ENCODE assay signal across 31 mouse cellular contexts in the genomic region with DNA sequence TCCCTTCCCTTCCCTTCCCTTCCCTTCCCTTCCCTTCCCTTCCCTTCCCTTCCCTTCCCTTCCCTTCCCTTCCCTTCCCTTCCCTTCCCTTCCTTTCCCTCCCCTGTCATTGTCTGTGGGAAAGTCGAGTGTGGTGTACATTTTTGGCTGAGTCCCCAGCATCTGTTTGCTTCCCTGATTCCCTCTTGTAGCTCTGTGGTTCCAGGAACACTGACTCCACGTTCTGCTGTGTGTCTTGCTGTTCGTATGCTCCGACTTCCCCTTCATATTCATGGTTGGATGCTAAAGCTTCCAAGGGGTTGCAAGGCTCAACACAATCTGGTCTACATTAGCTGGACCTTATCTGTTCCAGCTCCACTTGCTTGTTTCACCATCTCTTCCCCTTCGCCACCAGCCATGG.
DNase-seq lines count a peak whose midpoint lies in the region; ATAC-seq lines count a peak whose summit lies in the region.
"Had no signal": no experiment of that assay in that cellular context is flagged by ENCODE, and none has a peak within 500 bp of the region (broad histone marks: within the 10 kb centered on the region; RNA-seq: fewer than 3 reads in every experiment).

No protein-coding gene starts in this region.

- H3K27me3 ChIP-seq in embryonic facial prominence, embryonic 13.5 days = no peaks in the 10 kb centered on the region
- no peaks in the 10 kb centered on the region for H3K27me3 ChIP-seq in embryonic facial prominence, embryonic 10.5 days (replicated peaks; ENCODE audit: low read depth, poor library complexity, severe bottlenecking)
- H3K27me3 ChIP-seq in limb, embryonic 13.5 days = no peaks in the 10 kb centered on the region
- H3K27me3 ChIP-seq in limb, embryonic 10.5 days (ENCODE audit: low read depth, poor library complexity, severe bottlenecking) = no peaks in the 10 kb centered on the region
- H3K27me3 ChIP-seq in limb, embryonic 15.5 days = no peaks in the 10 kb centered on the region
- H3K27me3 ChIP-seq: kidney, embryonic 15.5 days; liver, embryonic 12.5 days; neural tube, embryonic 12.5 days; Patski had no signal

- ATAC-seq in embryonic facial prominence, embryonic 13.5 days (ENCODE audit: insufficient number of reproducible peaks, insufficient read depth, low FRiP score, low TSS enrichment, low read depth) = no peak
- peak; percentile 36; the same call in 1 of the 2 replicates for ATAC-seq in limb, embryonic 13.5 days (ENCODE audit: low FRiP score, low read depth)
- ATAC-seq in limb, embryonic 15.5 days (ENCODE audit: insufficient number of reproducible peaks, low FRiP score, low TSS enrichment, low read depth) = no peak
- ATAC-seq: forebrain, embryonic 16.5 days; hindbrain, embryonic 16.5 days; liver, embryonic 12.5 days; liver, postnatal 0 days; lung, postnatal 0 days; Patski had no signal

- 50% methylated on average over 4 of the region's 5 CpGs for WGBS in embryonic facial prominence, embryonic 13.5 days
- WGBS in embryonic facial prominence, embryonic 10.5 days = 85% methylated on average over 5 of the region's 5 CpGs
- WGBS in limb, embryonic 13.5 days = 66% methylated on average over 4 of the region's 5 CpGs
- WGBS in limb, embryonic 10.5 days = 88% methylated on average over 4 of the region's 5 CpGs
- 29% methylated on average over 5 of the region's 5 CpGs for WGBS in limb, embryonic 15.5 days

- H3K4me2 ChIP-seq in embryonic facial prominence, embryonic 13.5 days = no peak overlapping the region
- H3K4me2 ChIP-seq in limb, embryonic 13.5 days (replicated peaks) = no peak overlapping the region
- H3K4me2 ChIP-seq in limb, embryonic 15.5 days = no peak overlapping the region
- H3K4me2 ChIP-seq: kidney, embryonic 15.5 days; liver, embryonic 12.5 days; neural tube, embryonic 12.5 days had no signal

- H3K27ac ChIP-seq in embryonic facial prominence, embryonic 13.5 days = peak overlapping the region; percentile 57
- H3K27ac ChIP-seq in embryonic facial prominence, embryonic 10.5 days (replicated peaks) = no peak overlapping the region
- peak overlapping the region; percentile 28; the same call in 1 of the 2 replicates for H3K27ac ChIP-seq in limb, embryonic 13.5 days
- H3K27ac ChIP-seq in limb, embryonic 10.5 days = no peak overlapping the region
- H3K27ac ChIP-seq in limb, embryonic 15.5 days = 0 out of 2 replicates have a peak overlapping the region, but pooled peaks have one; percentile 28
- H3K27ac ChIP-seq: heart, embryonic 10.5 days; kidney, embryonic 15.5 days; layer of hippocampus, adult 2 months; liver, embryonic 12.5 days; macrophage; neural tube, embryonic 12.5 days had no signal

- no peak overlapping the region for H3K4me3 ChIP-seq in embryonic facial prominence, embryonic 13.5 days
- no peak overlapping the region for H3K4me3 ChIP-seq in embryonic facial prominence, embryonic 10.5 days
- H3K4me3 ChIP-seq in limb, embryonic 13.5 days = no peak overlapping the region
- H3K4me3 ChIP-seq in limb, embryonic 10.5 days = no peak overlapping the region
- H3K4me3 ChIP-seq in limb, embryonic 15.5 days = no peak overlapping the region
- H3K4me3 ChIP-seq: erythroblast, embryonic 14.5 days; heart, embryonic 10.5 days; kidney, embryonic 15.5 days; layer of hippocampus, adult 2 months; liver, embryonic 12.5 days; myocyte; neural tube, embryonic 12.5 days had no signal

- H3K9me3 ChIP-seq in embryonic facial prominence, embryonic 13.5 days = no peaks in the 10 kb centered on the region
- H3K9me3 ChIP-seq in embryonic facial prominence, embryonic 10.5 days = no peaks in the 10 kb centered on the region
- no peaks in the 10 kb centered on the region for H3K9me3 ChIP-seq in limb, embryonic 13.5 days
- no peaks in the 10 kb centered on the region for H3K9me3 ChIP-seq in limb, embryonic 10.5 days (replicated peaks)
- no peaks in the 10 kb centered on the region for H3K9me3 ChIP-seq in limb, embryonic 15.5 days
- H3K9me3 ChIP-seq: G1E; heart, embryonic 10.5 days; kidney, embryonic 15.5 days; liver, embryonic 12.5 days; neural tube, embryonic 12.5 days had no signal

- no peaks in the 10 kb centered on the region for H3K36me3 ChIP-seq in embryonic facial prominence, embryonic 13.5 days
- H3K36me3 ChIP-seq in embryonic facial prominence, embryonic 10.5 days (replicated peaks) = no peaks in the 10 kb centered on the region
- H3K36me3 ChIP-seq in limb, embryonic 13.5 days = no peaks in the 10 kb centered on the region
- H3K36me3 ChIP-seq in limb, embryonic 10.5 days = no peaks in the 10 kb centered on the region
- H3K36me3 ChIP-seq in limb, embryonic 15.5 days = no peaks in the 10 kb centered on the region
- H3K36me3 ChIP-seq: G1E; heart, embryonic 10.5 days; kidney, embryonic 15.5 days; liver, embryonic 12.5 days; neural tube, embryonic 12.5 days had no signal

- DNase-seq in embryonic facial prominence, embryonic 10.5 days (ENCODE audit: low spot score) = no peak
- DNase-seq in limb, embryonic 10.5 days (ENCODE audit: low spot score) = no peak
- peak; percentile 31 for DNase-seq in ZHBTc4 (ENCODE audit: low read depth, low spot score)
- no peak for DNase-seq in frontal cortex, postnatal 14 days (ENCODE audit: low spot score in 2 of 2)
- DNase-seq: adrenal gland, adult 2 months; adrenal gland, postnatal 36 days; cerebellum, adult 18-20 months; cerebellum, postnatal 14 days; heart, postnatal 14 days; kidney, adult 18-20 months; kidney, postnatal 25 days; liver, postnatal 0 days; right cerebral cortex, adult 18-20 months; spleen, adult 18-20 months; thymus, postnatal 14 days had no signal

- H3K9ac ChIP-seq in embryonic facial prominence, embryonic 13.5 days = no peak overlapping the region
- no peak overlapping the region for H3K9ac ChIP-seq in limb, embryonic 13.5 days
- H3K9ac ChIP-seq in limb, embryonic 15.5 days = no peak overlapping the region
- H3K9ac ChIP-seq: kidney, embryonic 15.5 days; liver, embryonic 12.5 days; liver, postnatal 0 days; neural tube, embryonic 12.5 days had no signal

- H3K4me1 ChIP-seq in embryonic facial prominence, embryonic 13.5 days = peaks cover 18% of the 10 kb centered on the region; the same call in 1 of the 2 replicates
- no peaks in the 10 kb centered on the region for H3K4me1 ChIP-seq in embryonic facial prominence, embryonic 10.5 days
- H3K4me1 ChIP-seq in limb, embryonic 13.5 days = peaks cover 19% of the 10 kb centered on the region
- H3K4me1 ChIP-seq in limb, embryonic 10.5 days = peaks cover 2% of the 10 kb centered on the region; the same call in 1 of the 2 replicates
- peaks cover 14% of the 10 kb centered on the region; the same call in 1 of the 2 replicates for H3K4me1 ChIP-seq in limb, embryonic 15.5 days
- H3K4me1 ChIP-seq: heart, embryonic 10.5 days; kidney, embryonic 15.5 days; liver, embryonic 12.5 days; neural tube, embryonic 12.5 days had no signal

Comparison
In these comparisons a context has a peak if more than half of its experiments do, and no peak if none do; other contexts are left out.
1. H3K27ac ChIP-seq: peak in embryonic facial prominence, embryonic 13.5 days (single experiment), limb, embryonic 13.5 days (single experiment) and limb, embryonic 15.5 days (single experiment); none in embryonic facial prominence, embryonic 10.5 days (single experiment) and limb, embryonic 10.5 days (single experiment).